Mouse (Mus musculus): Measurements from ENCODE around the gene Sash1. TPM values are rescaled to one million over a fixed set of nuclear protein-coding genes. Genes with fewer than 3 reads are reported as not detected.
A peak's percentile ranks its signal among the peaks of the same experiment; 100 is the strongest.
"Not testable (repeated sequence)": the region's sequence is repeated elsewhere in the genome, so short reads cannot be mapped to it uniquely, and the experiment has no call there.

Gene Sash1
- polyA plus RNA-seq, 1 experiment from 2014 or later: 6.5 TPM

DNA sequence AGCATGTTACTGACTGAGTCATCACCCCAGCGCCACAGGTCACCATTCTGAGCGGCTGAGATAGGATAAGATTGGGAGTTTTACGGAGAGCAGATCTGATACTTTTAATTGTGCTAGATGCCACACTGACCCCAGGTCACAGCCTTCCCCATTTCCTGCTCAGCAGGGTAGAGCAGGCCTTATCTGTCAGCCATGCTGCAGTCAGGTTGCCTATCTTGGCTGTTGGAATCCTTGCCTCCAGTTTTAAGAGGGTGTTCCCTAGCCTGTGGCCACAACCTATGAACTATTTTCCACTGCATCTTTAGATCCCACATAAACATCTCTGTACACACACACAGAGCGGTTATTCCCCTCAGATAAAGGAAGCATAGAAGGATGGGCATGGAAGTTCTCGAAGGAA lies 145.1 kb downstream of the Sash1 start:
- WGBS: 95% methylated on average over 5 of the region's 5 CpGs
- no peak overlapping the region for H3K27ac ChIP-seq (ENCODE audit: low read depth, low read length)
- ATAC-seq (ENCODE audit: low FRiP score): no peak
- no peak for DNase-seq (ENCODE audit: low spot score)
- no peak overlapping the region for H3K4me3 ChIP-seq (ENCODE audit: low read depth, low read length)
- 0 out of 2 replicates have a peak, but pooled peaks cover 3% of the 10 kb centered on the region for H3K36me3 ChIP-seq (ENCODE audit: control insufficient read depth, insufficient read depth, low read length)
- H3K9me3 ChIP-seq (ENCODE audit: control insufficient read depth, low read length): no peaks in the 10 kb centered on the region
- H3K4me2 ChIP-seq (replicated peaks; ENCODE audit: low read depth, low read length): no peak overlapping the region
- no peaks in the 10 kb centered on the region for H3K27me3 ChIP-seq (ENCODE audit: control insufficient read depth, insufficient read depth, low read length)
- no peak overlapping the region for H3K9ac ChIP-seq (ENCODE audit: low read depth, low read length)
- H3K4me1 ChIP-seq (replicated peaks; ENCODE audit: control insufficient read depth, insufficient read depth, low read length): no peaks in the 10 kb centered on the region

DNA sequence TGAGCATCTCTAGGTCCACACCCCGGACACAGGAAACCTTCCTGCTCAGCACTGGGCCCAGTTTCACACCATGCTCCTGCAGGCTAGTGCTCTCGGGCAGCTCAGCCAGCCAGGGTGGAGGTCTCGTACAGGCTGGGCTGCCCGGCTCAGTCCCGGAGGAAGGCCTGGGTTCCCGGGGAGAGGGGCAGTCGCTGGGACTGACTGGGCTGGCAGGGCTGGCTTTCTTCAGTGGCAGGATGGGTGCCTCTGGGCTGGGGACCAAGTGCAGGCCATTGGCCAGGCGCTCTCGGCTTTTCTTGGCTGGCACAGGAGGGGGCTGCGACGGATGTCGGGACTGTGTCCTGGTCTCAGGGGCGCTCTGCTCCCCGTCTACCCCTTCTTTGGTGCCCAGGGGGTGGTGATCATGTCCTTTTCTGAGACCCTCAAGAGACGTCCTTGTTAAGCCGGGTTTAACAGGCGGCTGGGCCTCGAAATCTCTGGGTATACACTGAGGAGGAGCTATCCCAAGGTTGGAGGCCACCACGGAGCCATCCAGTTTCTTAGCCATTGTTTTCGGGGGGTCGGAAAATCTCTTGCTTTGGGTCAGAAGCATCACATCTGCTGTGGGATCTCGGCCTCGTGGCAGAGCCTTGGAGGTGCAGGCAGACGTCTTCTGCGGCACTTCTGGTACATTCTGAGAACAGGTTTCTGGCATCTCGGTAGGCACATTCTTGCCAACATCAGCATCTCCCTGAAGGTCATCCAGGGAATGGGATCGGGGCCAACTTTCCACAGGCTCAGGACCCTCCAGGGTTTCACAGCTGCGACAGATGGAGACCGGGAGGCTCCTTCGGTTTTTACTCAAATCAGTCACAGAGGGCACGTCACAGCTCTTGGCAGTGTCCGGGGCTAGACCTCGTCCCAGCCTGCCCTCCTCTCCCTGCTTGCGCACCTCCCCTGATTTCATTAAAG lies 156.2 kb downstream of the Sash1 start:
- no peaks in the 10 kb centered on the region for H3K27me3 ChIP-seq (ENCODE audit: control insufficient read depth, insufficient read depth, low read length)
- H3K4me3 ChIP-seq (ENCODE audit: low read depth, low read length): no peak overlapping the region
- no peak overlapping the region for H3K4me2 ChIP-seq (replicated peaks; ENCODE audit: low read depth, low read length)
- peaks cover 8% of the 10 kb centered on the region; the same call in 1 of the 2 replicates for H3K36me3 ChIP-seq (ENCODE audit: control insufficient read depth, insufficient read depth, low read length)
- H3K9me3 ChIP-seq (ENCODE audit: control insufficient read depth, low read length): no peaks in the 10 kb centered on the region
- H3K4me1 ChIP-seq (replicated peaks; ENCODE audit: control insufficient read depth, insufficient read depth, low read length): no peaks in the 10 kb centered on the region
- no peak overlapping the region for H3K9ac ChIP-seq (ENCODE audit: low read depth, low read length)
- H3K27ac ChIP-seq (ENCODE audit: low read depth, low read length): no peak overlapping the region
- 95% methylated on average over 34 of the region's 34 CpGs for WGBS
- no peak for DNase-seq (ENCODE audit: low spot score)
- no peak for ATAC-seq (ENCODE audit: low FRiP score)

DNA sequence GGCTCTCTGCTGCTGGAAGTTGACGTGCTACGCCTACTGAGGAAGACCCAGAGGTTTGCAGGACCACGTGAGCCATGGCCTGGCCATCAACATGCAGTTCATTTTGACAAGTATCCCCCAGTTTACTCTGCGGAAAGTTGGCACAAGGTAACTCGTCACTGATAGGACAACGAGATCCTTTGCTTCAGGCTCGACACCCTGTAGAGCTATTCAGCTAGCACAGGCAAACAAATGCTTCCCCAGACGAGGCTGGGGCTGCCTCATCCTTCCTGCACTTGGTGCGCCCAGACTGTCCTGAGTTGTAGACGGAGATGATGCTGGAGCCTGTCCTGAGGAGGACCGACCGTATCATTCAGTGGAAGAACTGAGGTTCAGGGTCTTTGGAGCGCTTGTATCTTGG lies 166.5 kb downstream of the Sash1 start:
- no peak for DNase-seq (ENCODE audit: low spot score)
- H3K4me1 ChIP-seq (replicated peaks; ENCODE audit: control insufficient read depth, insufficient read depth, low read length): no peaks in the 10 kb centered on the region
- no peaks in the 10 kb centered on the region for H3K9me3 ChIP-seq (ENCODE audit: control insufficient read depth, low read length)
- WGBS: 58% methylated on average over 13 of the region's 13 CpGs
- no peak overlapping the region for H3K4me2 ChIP-seq (replicated peaks; ENCODE audit: low read depth, low read length)
- no peaks in the 10 kb centered on the region for H3K36me3 ChIP-seq (ENCODE audit: control insufficient read depth, insufficient read depth, low read length)
- no peak for ATAC-seq (ENCODE audit: low FRiP score)
- H3K27ac ChIP-seq (ENCODE audit: low read depth, low read length): no peak overlapping the region
- H3K4me3 ChIP-seq (ENCODE audit: low read depth, low read length): no peak overlapping the region
- no peaks in the 10 kb centered on the region for H3K27me3 ChIP-seq (ENCODE audit: control insufficient read depth, insufficient read depth, low read length)
- no peak overlapping the region for H3K9ac ChIP-seq (ENCODE audit: low read depth, low read length)

DNA sequence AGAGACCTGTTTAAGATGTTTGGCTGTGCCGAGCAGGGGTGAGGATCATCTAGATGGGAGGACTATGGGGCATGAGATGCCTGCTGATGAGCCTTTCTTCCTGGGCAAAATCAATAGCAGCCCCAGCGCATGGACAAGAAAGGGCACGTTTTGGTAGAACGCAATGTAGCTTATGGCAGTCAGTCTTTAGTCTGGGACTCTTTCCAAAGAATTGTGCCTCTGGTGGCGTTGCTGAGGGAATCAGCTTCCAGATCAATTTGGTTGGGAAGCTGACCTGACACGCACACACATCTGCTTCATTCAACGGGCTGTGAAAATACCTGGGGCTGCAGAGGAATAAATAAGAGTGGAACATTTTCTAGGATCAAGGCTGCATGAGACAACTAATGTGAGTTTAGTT lies 167.0 kb downstream of the Sash1 start:
- no peak overlapping the region for H3K4me3 ChIP-seq (ENCODE audit: low read depth, low read length)
- 84% methylated on average over 7 of the region's 7 CpGs for WGBS
- no peaks in the 10 kb centered on the region for H3K27me3 ChIP-seq (ENCODE audit: control insufficient read depth, insufficient read depth, low read length)
- no peak for ATAC-seq (ENCODE audit: low FRiP score)
- no peaks in the 10 kb centered on the region for H3K36me3 ChIP-seq (ENCODE audit: control insufficient read depth, insufficient read depth, low read length)
- H3K9ac ChIP-seq (ENCODE audit: low read depth, low read length): no peak overlapping the region
- no peak overlapping the region for H3K4me2 ChIP-seq (replicated peaks; ENCODE audit: low read depth, low read length)
- no peak overlapping the region for H3K27ac ChIP-seq (ENCODE audit: low read depth, low read length)
- no peak for DNase-seq (ENCODE audit: low spot score)
- no peaks in the 10 kb centered on the region for H3K4me1 ChIP-seq (replicated peaks; ENCODE audit: control insufficient read depth, insufficient read depth, low read length)
- H3K9me3 ChIP-seq (ENCODE audit: control insufficient read depth, low read length): no peaks in the 10 kb centered on the region

DNA sequence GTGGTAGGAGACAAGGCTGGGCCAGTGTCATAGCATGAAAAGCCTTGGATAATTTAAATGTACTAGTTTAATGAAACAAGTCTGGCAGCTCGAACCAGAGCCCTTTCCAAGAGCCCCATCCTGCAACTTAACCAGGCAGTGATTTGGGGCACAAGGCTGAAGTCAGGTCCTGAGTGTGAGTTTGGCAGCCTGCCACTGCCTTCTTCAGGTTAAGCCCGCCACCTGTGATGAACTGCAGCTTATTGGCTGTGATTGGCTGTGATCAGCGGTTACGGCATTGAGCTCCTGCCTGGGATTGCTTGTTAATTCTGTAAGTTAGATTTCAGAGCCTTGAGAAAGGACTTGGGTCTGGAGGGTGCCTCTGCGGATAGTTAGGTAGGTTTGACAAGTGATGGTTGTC lies 168.7 kb downstream of the Sash1 start:
- Histone ChIP-seq H3K27ac (ENCODE audit: low read depth, low read length) (no peak overlapping the region), H3K4me3 (ENCODE audit: low read depth, low read length) (no peak overlapping the region), H3K9me3 (ENCODE audit: control insufficient read depth, low read length) (no peaks in the 10 kb centered on the region), H3K4me2 (replicated peaks; ENCODE audit: low read depth, low read length) (no peak overlapping the region), H3K9ac (ENCODE audit: low read depth, low read length) (no peak overlapping the region), H3K36me3 (ENCODE audit: control insufficient read depth, insufficient read depth, low read length) (no peaks in the 10 kb centered on the region), H3K27me3 (ENCODE audit: control insufficient read depth, insufficient read depth, low read length) (no peaks in the 10 kb centered on the region), H3K4me1 (replicated peaks; ENCODE audit: control insufficient read depth, insufficient read depth, low read length) (no peaks in the 10 kb centered on the region)
- DNase-seq (ENCODE audit: low spot score): no peak
- ATAC-seq (ENCODE audit: low FRiP score): no peak
- 92% methylated on average over 5 of the region's 5 CpGs for WGBS

DNA sequence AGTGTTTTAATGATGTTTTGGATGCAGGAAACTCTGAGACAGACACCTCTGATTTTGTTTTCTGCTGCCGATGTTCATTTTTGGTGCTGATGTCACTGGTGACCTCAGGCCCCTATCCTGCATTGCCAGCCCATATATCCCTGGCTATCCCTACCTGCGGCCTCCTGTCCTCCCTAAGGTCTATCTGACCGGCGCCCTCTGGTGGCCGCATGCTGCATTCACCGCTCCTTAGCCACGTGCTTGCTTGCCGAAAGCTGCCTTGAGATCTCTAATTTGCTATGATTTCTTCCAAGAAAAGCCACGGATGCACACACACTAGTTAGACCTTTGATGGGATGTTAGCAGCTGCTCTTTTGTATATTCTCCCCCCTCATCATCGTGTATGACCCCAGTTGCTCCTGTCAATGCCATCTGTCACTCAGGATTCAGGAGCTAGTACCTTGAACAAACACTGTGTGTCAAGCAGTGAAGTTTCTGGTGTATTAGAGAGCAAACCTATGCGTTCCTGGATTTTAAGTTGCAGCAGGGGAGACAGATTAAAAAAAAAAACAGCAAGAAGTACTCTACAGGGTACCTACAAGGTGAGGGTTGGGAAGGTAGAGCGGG lies 170.1 kb downstream of the Sash1 start:
- no peak overlapping the region for H3K4me2 ChIP-seq (replicated peaks; ENCODE audit: low read depth, low read length)

DNA sequence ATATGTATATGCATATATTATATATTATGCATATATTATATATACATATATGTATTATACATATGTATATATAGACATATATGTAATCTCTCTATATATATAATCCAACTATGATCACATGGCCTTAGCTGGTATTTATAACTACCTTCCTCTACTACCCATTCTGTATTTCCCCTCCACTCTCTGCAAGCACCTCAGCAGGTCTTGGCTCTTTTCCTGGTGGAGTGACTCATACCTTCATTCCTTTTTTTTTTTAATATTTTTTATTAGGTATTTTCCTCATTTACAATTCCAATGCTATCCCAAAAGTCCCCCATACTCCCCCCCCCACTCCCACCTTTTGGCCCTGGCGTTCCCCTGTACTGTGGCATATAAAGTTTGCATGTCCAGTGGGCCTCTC lies 189.2 kb downstream of the Sash1 start:
- H3K27ac ChIP-seq (ENCODE audit: low read depth, low read length); ATAC-seq (ENCODE audit: low FRiP score); H3K9ac ChIP-seq (ENCODE audit: low read depth, low read length); H3K9me3 ChIP-seq (ENCODE audit: control insufficient read depth, low read length); H3K4me2 ChIP-seq (replicated peaks; ENCODE audit: low read depth, low read length); H3K4me1 ChIP-seq (replicated peaks; ENCODE audit: control insufficient read depth, insufficient read depth, low read length); H3K4me3 ChIP-seq (ENCODE audit: low read depth, low read length); H3K27me3 ChIP-seq (ENCODE audit: control insufficient read depth, insufficient read depth, low read length); DNase-seq (ENCODE audit: low spot score); H3K36me3 ChIP-seq (ENCODE audit: control insufficient read depth, insufficient read depth, low read length): not testable (repeated sequence)
- 96% methylated on average over 1 of the region's 1 CpGs for WGBS

More for the DNA sequence above, 170.1 kb downstream of the Sash1 start:
- Histone ChIP-seq H3K9ac (ENCODE audit: low read depth, low read length) (no peak overlapping the region), H3K4me1 (replicated peaks; ENCODE audit: control insufficient read depth, insufficient read depth, low read length) (no peaks in the 10 kb centered on the region), H3K36me3 (ENCODE audit: control insufficient read depth, insufficient read depth, low read length) (no peaks in the 10 kb centered on the region), H3K4me3 (ENCODE audit: low read depth, low read length) (no peak overlapping the region), H3K27me3 (ENCODE audit: control insufficient read depth, insufficient read depth, low read length) (no peaks in the 10 kb centered on the region), H3K9me3 (ENCODE audit: control insufficient read depth, low read length) (no peaks in the 10 kb centered on the region), H3K27ac (ENCODE audit: low read depth, low read length) (no peak overlapping the region)
- ATAC-seq (ENCODE audit: low FRiP score) (peak; percentile 72; the same call in 1 of the 2 replicates), DNase-seq (ENCODE audit: low spot score) (peak; percentile 88)
- WGBS: 20% methylated on average over 12 of the region's 12 CpGs

DNA sequence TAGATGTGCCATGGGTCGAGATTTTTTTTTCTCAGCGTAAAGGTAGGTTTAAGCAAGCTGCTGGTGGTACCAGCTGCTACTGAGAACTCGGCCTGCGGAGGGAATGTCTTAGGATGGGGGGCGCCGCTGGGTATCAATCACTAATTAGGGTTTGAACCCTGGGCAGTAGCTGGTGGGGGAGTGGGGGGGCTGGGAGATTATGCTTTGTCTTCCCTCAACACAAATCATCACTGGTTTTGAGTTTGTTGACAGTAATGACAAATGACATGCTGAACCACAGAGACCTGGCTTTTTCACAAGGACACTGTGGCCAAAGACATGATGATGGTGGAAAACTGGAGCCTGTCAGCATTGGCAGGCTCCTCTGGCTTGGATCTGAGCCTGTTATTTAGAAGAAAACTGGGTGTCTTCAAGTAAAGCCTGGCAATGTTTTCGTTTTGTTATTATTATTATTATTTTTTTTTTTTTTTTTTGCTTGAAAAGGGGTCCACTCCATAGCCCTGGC lies 191.8 kb downstream of the Sash1 start:
- Histone ChIP-seq H3K4me3 (ENCODE audit: low read depth, low read length) (no peak overlapping the region), H3K9me3 (ENCODE audit: control insufficient read depth, low read length) (no peaks in the 10 kb centered on the region), H3K36me3 (ENCODE audit: control insufficient read depth, insufficient read depth, low read length) (no peaks in the 10 kb centered on the region), H3K27me3 (ENCODE audit: control insufficient read depth, insufficient read depth, low read length) (no peaks in the 10 kb centered on the region), H3K27ac (ENCODE audit: low read depth, low read length) (no peak overlapping the region), H3K9ac (ENCODE audit: low read depth, low read length) (no peak overlapping the region), H3K4me1 (replicated peaks; ENCODE audit: control insufficient read depth, insufficient read depth, low read length) (no peaks in the 10 kb centered on the region), H3K4me2 (replicated peaks; ENCODE audit: low read depth, low read length) (no peak overlapping the region)
- WGBS: 86% methylated on average over 7 of the region's 7 CpGs
- DNase-seq (ENCODE audit: low spot score) (no peak), ATAC-seq (ENCODE audit: low FRiP score) (no peak)

Data from hindbrain, embryonic 11.5 days (tissue).